Mouse (Mus musculus): ENCODE results near the gene Ube2r2. TPM values are rescaled to one million over a fixed set of nuclear protein-coding genes. Genes with fewer than 3 reads are reported as not detected.

Gene Ube2r2
- polyA plus RNA-seq, 1 experiment from 2014 or later = 49.2 TPM

DNA sequence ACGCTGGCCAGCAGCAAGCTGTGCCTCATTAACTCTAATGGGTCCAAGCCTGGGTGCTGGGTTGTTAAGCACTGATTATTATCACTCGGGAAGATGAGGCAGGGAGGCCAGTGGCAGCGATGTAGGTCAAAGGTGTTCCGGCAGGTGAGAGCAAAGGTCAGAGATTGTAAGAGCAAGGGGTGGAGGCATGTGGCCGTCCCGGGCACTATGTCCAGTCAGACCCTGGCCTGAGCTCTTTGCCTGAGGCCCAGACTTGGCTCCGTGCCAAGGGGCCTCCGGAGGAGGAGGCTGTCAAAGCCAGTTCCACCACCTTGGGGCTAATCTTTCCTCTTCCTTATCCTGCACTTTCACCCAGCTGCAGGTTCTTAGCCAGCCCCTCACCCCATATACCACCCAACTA is 39.4 kb upstream of the Ube2r2 start:
- H3K4me3 ChIP-seq (ENCODE audit: low read depth, low read length) = peak overlapping the region; percentile 56
- H3K4me1 ChIP-seq (replicated peaks; ENCODE audit: control insufficient read depth, insufficient read depth, low read length) = peaks cover 33% of the 10 kb centered on the region

DNA sequence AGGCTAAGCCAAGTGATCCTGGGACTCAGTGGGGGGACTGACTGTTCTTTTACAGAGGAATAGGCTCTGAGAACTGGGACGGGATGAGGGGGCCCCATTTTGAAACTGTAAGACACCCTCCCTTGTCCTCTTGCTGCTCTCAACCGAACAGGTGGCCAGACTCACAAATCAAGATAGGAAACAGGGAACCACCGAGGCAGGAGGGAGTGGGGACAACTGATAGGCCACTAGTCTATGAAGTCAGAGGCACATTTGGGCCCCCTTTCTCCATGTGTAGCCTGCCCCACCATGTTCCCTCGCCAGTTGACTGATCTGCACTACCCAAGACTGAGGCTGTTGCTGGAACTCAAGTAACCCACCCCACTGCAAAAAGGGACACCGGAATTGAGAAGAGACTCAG is 38.7 kb upstream of the Ube2r2 start:
- peak overlapping the region; percentile 66 for H3K9ac ChIP-seq (ENCODE audit: low read depth, low read length)
- no peaks in the 10 kb centered on the region for H3K36me3 ChIP-seq (ENCODE audit: control insufficient read depth, insufficient read depth, low read length)
- peaks cover 33% of the 10 kb centered on the region for H3K4me1 ChIP-seq (replicated peaks; ENCODE audit: control insufficient read depth, insufficient read depth, low read length)
- ATAC-seq (replicated peaks; ENCODE audit: low FRiP score) (peak; percentile 78), DNase-seq (ENCODE audit: low spot score) (no peak)
- H3K4me3 ChIP-seq (ENCODE audit: low read depth, low read length) = peak overlapping the region; percentile 56
- no peaks in the 10 kb centered on the region for H3K9me3 ChIP-seq (ENCODE audit: control insufficient read depth, low read length)
- H3K4me2 ChIP-seq = peak overlapping the region; percentile 91
- H3K27ac ChIP-seq (ENCODE audit: low read depth, low read length) = no peak overlapping the region
- WGBS = 37% methylated on average over 5 of the region's 5 CpGs
- peaks cover 36% of the 10 kb centered on the region for H3K27me3 ChIP-seq (replicated peaks; ENCODE audit: control insufficient read depth, insufficient read depth, low read length)

More for the DNA sequence above, 39.4 kb upstream of the Ube2r2 start:
- Histone ChIP-seq H3K27me3 (replicated peaks; ENCODE audit: control insufficient read depth, insufficient read depth, low read length) (peaks cover 32% of the 10 kb centered on the region), H3K9ac (ENCODE audit: low read depth, low read length) (peak overlapping the region; percentile 66), H3K27ac (ENCODE audit: low read depth, low read length) (peak overlapping the region; percentile 23; the same call in 1 of the 2 replicates), H3K4me2 (peak overlapping the region; percentile 91), H3K9me3 (ENCODE audit: control insufficient read depth, low read length) (no peaks in the 10 kb centered on the region), H3K36me3 (ENCODE audit: control insufficient read depth, insufficient read depth, low read length) (no peaks in the 10 kb centered on the region)
- 0 out of 2 replicates have a peak, but pooled peaks have one; percentile 11 for ATAC-seq (replicated peaks; ENCODE audit: low FRiP score)
- 57% methylated on average over 8 of the region's 8 CpGs for WGBS
- no peak for DNase-seq (ENCODE audit: low spot score)

DNA sequence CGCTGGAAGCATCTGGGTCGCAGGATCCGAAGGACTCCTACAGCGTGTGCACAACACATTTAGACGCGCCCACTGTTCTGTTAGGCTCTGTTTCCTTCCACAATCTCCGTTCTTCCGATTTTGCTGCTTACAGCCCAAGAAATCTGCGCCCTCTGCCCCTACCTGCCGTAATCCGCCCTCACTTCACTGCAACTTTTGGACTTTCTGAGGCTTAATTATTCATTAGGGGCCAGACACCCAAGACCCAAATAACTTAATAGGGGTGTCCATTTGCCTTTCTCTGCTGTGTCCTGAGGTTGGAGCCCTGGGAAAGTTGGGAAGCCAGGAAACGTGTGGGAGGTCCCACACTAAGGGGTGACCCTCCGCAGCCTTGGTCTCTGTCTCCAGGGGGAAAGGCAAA is 38.2 kb upstream of the Ube2r2 start:
- Histone ChIP-seq H3K4me2 (peak overlapping the region; percentile 91), H3K27me3 (replicated peaks; ENCODE audit: control insufficient read depth, insufficient read depth, low read length) (peaks cover 36% of the 10 kb centered on the region), H3K36me3 (ENCODE audit: control insufficient read depth, insufficient read depth, low read length) (no peaks in the 10 kb centered on the region), H3K4me1 (replicated peaks; ENCODE audit: control insufficient read depth, insufficient read depth, low read length) (peaks cover 33% of the 10 kb centered on the region), H3K9me3 (ENCODE audit: control insufficient read depth, low read length) (no peaks in the 10 kb centered on the region), H3K27ac (ENCODE audit: low read depth, low read length) (no peak overlapping the region), H3K4me3 (ENCODE audit: low read depth, low read length) (peak overlapping the region; percentile 56), H3K9ac (ENCODE audit: low read depth, low read length) (peak overlapping the region; percentile 66)
- WGBS = 47% methylated on average over 13 of the region's 13 CpGs
- no peak for ATAC-seq (replicated peaks; ENCODE audit: low FRiP score)
- no peak for DNase-seq (ENCODE audit: low spot score)

- no peak within 1 kb of the TSS for H3K27ac ChIP-seq (ENCODE audit: low read depth, low read length)
- H3K9ac ChIP-seq (ENCODE audit: low read depth, low read length) = peak within 1 kb of the TSS; percentile 66
- WGBS = under 1% methylated on average over 42 of the region's 42 CpGs
- peak within 1 kb of the TSS; percentile 91 for H3K4me2 ChIP-seq
- peaks cover 36% of the 10 kb centered on the region for H3K27me3 ChIP-seq (replicated peaks; ENCODE audit: control insufficient read depth, insufficient read depth, low read length)
- DNase-seq (ENCODE audit: low spot score) (peak; percentile 65), ATAC-seq (replicated peaks; ENCODE audit: low FRiP score) (peak; percentile 77)
- peak within 1 kb of the TSS; percentile 56 for H3K4me3 ChIP-seq (ENCODE audit: low read depth, low read length)
- no peaks in the 10 kb centered on the region for H3K36me3 ChIP-seq (ENCODE audit: control insufficient read depth, insufficient read depth, low read length)
- H3K9me3 ChIP-seq (ENCODE audit: control insufficient read depth, low read length) = no peaks in the 10 kb centered on the region
- peaks cover 33% of the 10 kb centered on the region for H3K4me1 ChIP-seq (replicated peaks; ENCODE audit: control insufficient read depth, insufficient read depth, low read length)
Observed at GRCm38 (mm10) chr4:41097871-41098576, 37.5 kb upstream of the Ube2r2 start, which contains the start of gene Aqp3. Gene Aqp3, minus strand, starts transcription at chr4:41098183.

DNA sequence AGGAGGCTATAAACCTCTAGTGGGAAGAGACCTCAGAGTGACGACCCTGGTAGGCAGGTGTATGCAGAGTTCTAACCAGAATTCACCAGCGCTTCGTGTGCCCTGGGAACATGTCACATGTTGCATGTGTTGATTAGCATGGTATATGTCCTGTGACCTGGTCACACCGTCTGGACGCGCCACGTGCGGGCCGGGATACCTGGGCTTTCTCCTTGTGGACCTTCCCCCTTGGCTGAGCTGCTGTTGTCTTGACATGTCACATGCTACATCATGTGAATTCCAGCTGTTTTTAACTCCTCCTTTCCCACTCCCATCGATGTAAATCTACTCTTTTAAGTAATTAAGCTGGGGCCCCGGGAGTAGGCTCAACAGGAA is 37.0 kb upstream of the Ube2r2 start:
- Histone ChIP-seq H3K9me3 (ENCODE audit: control insufficient read depth, low read length) (no peaks in the 10 kb centered on the region), H3K4me2 (peak overlapping the region; percentile 91), H3K27ac (ENCODE audit: low read depth, low read length) (no peak overlapping the region), H3K36me3 (ENCODE audit: control insufficient read depth, insufficient read depth, low read length) (no peaks in the 10 kb centered on the region), H3K9ac (ENCODE audit: low read depth, low read length) (peak overlapping the region; percentile 66), H3K4me1 (replicated peaks; ENCODE audit: control insufficient read depth, insufficient read depth, low read length) (peaks cover 33% of the 10 kb centered on the region), H3K27me3 (replicated peaks; ENCODE audit: control insufficient read depth, insufficient read depth, low read length) (peaks cover 36% of the 10 kb centered on the region), H3K4me3 (ENCODE audit: low read depth, low read length) (peak overlapping the region; percentile 56)
- ATAC-seq (replicated peaks; ENCODE audit: low FRiP score) = no peak
- 22% methylated on average over 11 of the region's 11 CpGs for WGBS
- DNase-seq (ENCODE audit: low spot score) = no peak

- H3K4me3 ChIP-seq (ENCODE audit: low read depth, low read length) = no peak overlapping the region
- peaks cover 34% of the 10 kb centered on the region for H3K27me3 ChIP-seq (replicated peaks; ENCODE audit: control insufficient read depth, insufficient read depth, low read length)
- WGBS = 52% methylated on average over 1 of the region's 1 CpGs
- no peaks in the 10 kb centered on the region for H3K36me3 ChIP-seq (ENCODE audit: control insufficient read depth, insufficient read depth, low read length)
- no peak overlapping the region for H3K27ac ChIP-seq (ENCODE audit: low read depth, low read length)
- ATAC-seq (replicated peaks; ENCODE audit: low FRiP score) (no peak), DNase-seq (ENCODE audit: low spot score) (no peak)
- H3K9me3 ChIP-seq (ENCODE audit: control insufficient read depth, low read length) = no peaks in the 10 kb centered on the region
- H3K4me1 ChIP-seq (replicated peaks; ENCODE audit: control insufficient read depth, insufficient read depth, low read length) = peaks cover 28% of the 10 kb centered on the region
- no peak overlapping the region for H3K9ac ChIP-seq (ENCODE audit: low read depth, low read length)
- H3K4me2 ChIP-seq = no peak overlapping the region
Observed at GRCm38 (mm10) chr4:41100986-41101385, 34.6 kb upstream of the Ube2r2 start.

DNA sequence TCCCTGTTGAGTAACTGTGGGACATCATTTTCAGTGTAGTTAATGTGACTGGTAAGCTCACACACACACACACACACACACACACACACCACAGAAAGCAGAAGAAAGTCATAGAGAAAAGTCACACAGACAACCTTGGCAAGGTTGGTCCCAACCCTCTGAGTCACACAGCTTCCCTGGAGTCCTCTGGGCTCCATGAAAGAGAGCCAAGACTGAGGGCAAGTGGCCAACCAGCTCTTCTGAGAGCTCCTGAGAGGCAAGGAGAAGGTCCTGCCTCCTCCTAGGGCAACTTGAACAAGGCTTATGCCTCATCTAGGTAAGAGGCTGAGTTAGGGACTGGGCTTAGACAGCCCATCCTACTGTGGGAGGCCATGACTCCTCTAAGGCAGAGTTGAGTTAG is 32.6 kb upstream of the Ube2r2 start:
- no peak overlapping the region for H3K9ac ChIP-seq (ENCODE audit: low read depth, low read length)
- DNase-seq (ENCODE audit: low spot score) = no peak
- no peaks in the 10 kb centered on the region for H3K36me3 ChIP-seq (ENCODE audit: control insufficient read depth, insufficient read depth, low read length)
- peaks cover 9% of the 10 kb centered on the region for H3K4me1 ChIP-seq (replicated peaks; ENCODE audit: control insufficient read depth, insufficient read depth, low read length)
- H3K27ac ChIP-seq (ENCODE audit: low read depth, low read length) = no peak overlapping the region
- no peaks in the 10 kb centered on the region for H3K9me3 ChIP-seq (ENCODE audit: control insufficient read depth, low read length)
- peaks cover 20% of the 10 kb centered on the region for H3K27me3 ChIP-seq (replicated peaks; ENCODE audit: control insufficient read depth, insufficient read depth, low read length)
- H3K4me3 ChIP-seq (ENCODE audit: low read depth, low read length) = no peak overlapping the region
- ATAC-seq (replicated peaks; ENCODE audit: low FRiP score) = no peak
- H3K4me2 ChIP-seq = no peak overlapping the region

- no peak for DNase-seq (ENCODE audit: low spot score)
- H3K27me3 ChIP-seq (replicated peaks; ENCODE audit: control insufficient read depth, insufficient read depth, low read length) = no peaks in the 10 kb centered on the region
Observed at GRCm38 (mm10) chr4:41107440-41107839, 28.1 kb upstream of the Ube2r2 start.

More at GRCm38 (mm10) chr4:41107440-41107839, 28.1 kb upstream of the Ube2r2 start:
- WGBS = 59% methylated on average over 4 of the region's 4 CpGs
- Histone ChIP-seq H3K4me3 (ENCODE audit: low read depth, low read length) (no peak overlapping the region), H3K4me2 (no peak overlapping the region), H3K36me3 (ENCODE audit: control insufficient read depth, insufficient read depth, low read length) (no peaks in the 10 kb centered on the region), H3K4me1 (replicated peaks; ENCODE audit: control insufficient read depth, insufficient read depth, low read length) (no peaks in the 10 kb centered on the region), H3K9ac (ENCODE audit: low read depth, low read length) (no peak overlapping the region), H3K9me3 (ENCODE audit: control insufficient read depth, low read length) (no peaks in the 10 kb centered on the region), H3K27ac (ENCODE audit: low read depth, low read length) (no peak overlapping the region)
- no peak for ATAC-seq (replicated peaks; ENCODE audit: low FRiP score)
